Mouse (Mus musculus) liver, postnatal 0 days (tissue): ENCODE measurements around the gene Shld1.

Source experiments
- CTCF ChIP-seq: sonication (generic); IDR thresholded peaks from 2 replicates; pipeline ENCODE4 v1.5.1; 2016; ENCODE audit warnings: antibody characterized with exemption, low read depth
- EP300 ChIP-seq: IDR thresholded peaks from 2 replicates; pipeline ENCODE4 v1.6.1; 2016; ENCODE audit warnings: antibody characterized with exemption, low read depth, mild to moderate bottlenecking

DNA sequence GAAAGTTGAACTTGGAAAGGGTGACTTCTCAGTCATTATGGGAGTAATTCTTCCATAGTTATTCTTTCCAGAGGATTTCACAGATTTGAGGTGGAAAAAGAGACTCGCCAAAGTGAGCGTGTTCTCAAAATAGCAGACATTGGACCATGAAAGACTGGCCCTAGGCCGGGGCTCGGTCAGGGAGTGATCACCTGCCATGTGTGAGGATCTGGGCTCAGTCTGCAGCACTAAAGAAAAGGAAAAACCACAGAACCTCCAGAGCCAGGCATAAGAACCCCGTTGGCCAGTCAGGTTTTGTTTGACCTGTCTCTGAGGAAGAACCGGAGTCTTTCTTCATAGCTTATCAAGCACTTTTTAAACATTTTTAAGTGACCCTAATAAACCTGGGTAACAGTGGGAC, 97.3 kb downstream of the Shld1 start:
- no peak for TF ChIP-seq CTCF
- no peak for TF ChIP-seq EP300
